Mouse (Mus musculus) granulocyte monocyte progenitor cell, adult 5-6 weeks (primary cell): ENCODE results near the gene Serpina3f. TPM values are rescaled to one million over a fixed set of nuclear protein-coding genes. Genes with fewer than 3 reads are reported as not detected.
A peak's percentile ranks its signal among the peaks of the same experiment; 100 is the strongest.
"Not testable (repeated sequence)": the region's sequence is repeated elsewhere in the genome, so short reads cannot be mapped to it uniquely, and the experiment has no call there.

Experiments
- ATAC-seq: replicated peaks from 2 replicates; pipeline ENCODE4 v1.8.0; 2016; ENCODE audit warnings: mild to moderate bottlenecking, moderate TSS enrichment, inconsistent platforms; ENCODE audit not compliant: poor library complexity, severe bottlenecking
- total RNA-seq, 2 experiments: library from RNA; stranded (forward) in 1 of 2; stranded (reverse) in 1 of 2; fragments of 200-712, 200-1000 nt in 1 of 2; fragments of >200 nt in 1 of 2; fragmentation: Nextera tagmentation in 1 of 2; gene quantifications; 2 replicates each; pipeline ENCODE4 v1.2.3; 2014 to 2017

The Serpina3f gene
- total RNA-seq (2014; fragmentation: Nextera tagmentation) (0.69 TPM in 1 of 2 replicates, not detected in the other), total RNA-seq (2017) (0.62 and 1.6 TPM in 2 replicates)

DNA sequence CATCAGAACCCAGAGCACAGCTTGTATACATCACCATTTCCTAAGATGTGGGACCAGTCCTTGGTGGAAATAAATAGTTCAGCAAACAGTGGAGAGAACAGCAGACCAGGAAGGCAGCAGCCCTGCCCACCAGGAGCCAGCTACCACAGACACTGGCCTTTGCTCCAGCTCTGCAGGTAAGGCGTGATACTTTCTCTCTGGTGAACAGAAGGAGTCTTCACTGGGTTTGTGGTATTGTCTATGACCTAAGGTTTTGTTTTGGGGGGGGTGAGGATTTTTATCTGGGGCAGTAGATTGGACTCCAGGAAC lies at the start of gene Serpina3f:
Serpina3f (plus strand) TSS at position 100 of the 309 bp plus-strand sequence.
- ATAC-seq, result no peak

DNA sequence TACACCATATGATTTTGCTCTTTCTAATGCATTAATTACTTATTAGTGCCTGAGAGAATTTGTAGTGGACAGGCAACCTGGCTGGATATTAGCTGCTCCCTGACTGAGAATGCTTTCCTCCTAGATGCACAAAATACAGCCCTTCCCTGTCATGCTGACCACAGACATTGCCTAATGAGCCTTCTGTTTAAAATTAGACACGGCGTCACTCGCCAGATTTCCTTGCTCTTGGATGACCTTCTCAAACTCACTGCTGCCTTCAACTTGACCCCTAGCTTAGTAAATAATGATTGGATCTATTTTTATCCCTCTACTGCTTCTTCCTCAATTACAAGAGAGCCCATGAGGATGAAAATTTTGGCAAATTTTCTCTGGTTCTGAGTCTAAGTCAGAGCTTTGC lies 39.6 kb upstream of the Serpina3f start:
- peak; percentile 94 for ATAC-seq

GRCm38 (mm10) chr12:104175636-104176035 lies 38.7 kb upstream of the Serpina3f start:
- no peak for ATAC-seq

GRCm38 (mm10) chr12:104178577-104178976 lies 35.8 kb upstream of the Serpina3f start:
- no peak for ATAC-seq

- ATAC-seq, result no peak
Observed at GRCm38 (mm10) chr12:104178987-104179386, 35.4 kb upstream of the Serpina3f start.

DNA sequence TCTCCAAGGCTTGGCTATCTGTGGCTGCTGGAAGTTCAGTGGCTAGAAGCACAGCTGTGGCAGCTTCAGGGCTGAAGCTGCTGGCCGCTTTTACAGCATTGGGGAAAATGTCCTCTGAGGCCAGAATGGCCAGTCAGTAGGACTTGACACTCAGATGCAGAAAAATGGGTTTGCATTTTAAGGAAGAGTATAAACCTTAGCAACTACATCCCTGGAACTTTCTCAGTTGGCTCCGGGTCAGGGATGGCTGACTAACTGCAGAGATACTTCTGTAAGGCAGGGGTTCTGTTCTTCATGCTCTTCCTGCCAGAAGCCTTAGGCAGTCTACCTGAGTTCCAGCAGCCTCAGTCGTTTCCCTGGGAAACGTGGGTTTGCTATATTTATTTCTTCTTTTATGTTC lies 29.3 kb upstream of the Serpina3f start:
- no peak for ATAC-seq

DNA sequence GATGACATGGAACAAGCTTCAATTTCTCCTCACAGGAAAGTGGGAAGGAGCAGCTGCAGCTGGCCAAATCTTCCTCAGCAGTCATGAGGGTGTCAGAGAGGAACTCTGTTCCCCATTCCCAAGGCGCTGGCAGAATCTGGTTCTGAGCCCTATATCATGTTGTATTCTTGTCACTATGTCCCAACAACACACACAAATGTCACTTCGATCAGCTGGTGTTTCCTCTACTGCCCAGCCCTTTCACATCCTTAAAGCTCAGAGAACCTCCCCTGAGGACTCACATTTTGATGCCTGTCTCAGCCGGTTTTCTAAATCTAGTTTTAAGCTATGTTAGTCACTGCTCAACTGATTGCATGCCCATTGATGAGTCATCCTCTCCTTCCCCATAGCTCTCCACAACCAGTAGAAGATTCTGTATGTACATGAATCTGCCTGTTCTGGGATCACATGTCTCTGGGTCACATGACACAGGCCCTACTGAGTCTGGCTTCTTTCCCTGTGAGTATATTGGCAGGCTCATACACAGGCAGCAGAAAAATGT lies 28.2 kb upstream of the Serpina3f start:
- ATAC-seq, result peak; percentile 76

GRCm38 (mm10) chr12:104189246-104189645 lies 25.1 kb upstream of the Serpina3f start:
- no peak for ATAC-seq

DNA sequence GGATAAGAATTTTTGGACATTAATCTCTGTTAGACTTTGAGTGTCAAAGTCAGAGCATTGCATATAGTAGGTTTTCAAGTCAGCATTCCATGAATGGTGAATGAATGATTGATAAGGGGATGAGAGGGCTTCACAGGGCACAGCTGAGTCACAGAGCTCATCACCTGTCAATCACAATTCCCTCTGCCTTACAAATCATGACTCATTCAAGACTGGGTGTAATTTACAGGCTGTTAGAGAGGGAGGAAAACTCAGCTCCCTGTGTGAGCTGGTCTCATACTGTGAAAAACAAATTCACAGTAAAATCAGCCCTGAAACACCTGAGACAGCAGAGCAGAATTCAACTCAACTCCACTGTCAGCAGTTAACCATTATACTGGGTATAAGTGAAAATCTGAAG lies 23.5 kb upstream of the Serpina3f start:
- ATAC-seq, result no peak

DNA sequence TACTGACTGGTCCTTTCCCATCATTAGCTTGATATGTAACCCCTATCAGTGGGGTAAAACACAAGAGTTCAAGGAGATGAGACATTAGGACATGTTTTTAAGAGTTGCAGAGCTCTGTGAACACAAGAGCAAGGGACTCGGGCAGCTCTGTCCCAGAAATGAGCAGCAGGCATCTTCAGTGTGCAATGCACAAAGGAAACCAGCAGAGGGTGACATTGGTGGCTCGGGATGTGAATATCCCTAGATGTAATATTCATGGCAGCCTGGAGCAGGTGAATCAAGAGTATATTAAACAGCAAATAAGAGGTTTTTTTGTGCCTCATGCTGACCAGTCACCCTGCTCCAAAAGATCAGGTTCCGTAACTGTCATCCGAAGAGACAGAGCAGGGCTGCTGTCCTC lies 5.2 kb upstream of the Serpina3f start:
- peak; percentile 57; the same call in 1 of the 2 replicates for ATAC-seq

DNA sequence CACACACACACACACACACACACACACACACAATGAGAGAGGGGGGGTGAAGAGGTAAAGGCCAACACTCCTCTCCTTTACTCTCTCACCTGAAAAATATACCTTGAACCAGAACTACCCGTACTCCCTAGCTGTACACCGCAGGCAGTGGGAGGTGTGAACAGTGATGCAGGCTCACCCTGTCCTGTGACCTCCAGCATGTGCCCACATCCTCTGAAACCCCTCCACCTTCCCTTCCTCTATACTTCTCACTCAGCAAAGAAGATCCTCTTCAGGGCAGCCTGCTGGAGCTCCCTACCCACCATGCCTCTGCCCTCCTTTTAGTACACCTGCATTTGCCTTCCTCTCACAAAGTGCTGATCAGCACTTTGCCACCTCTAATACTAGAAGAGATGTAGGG lies 4.5 kb upstream of the Serpina3f start:
- ATAC-seq, result no peak

- ATAC-seq, result peak; percentile 89
Observed at GRCm38 (mm10) chr12:104213689-104214444, 477 bp upstream of the Serpina3f start.

DNA sequence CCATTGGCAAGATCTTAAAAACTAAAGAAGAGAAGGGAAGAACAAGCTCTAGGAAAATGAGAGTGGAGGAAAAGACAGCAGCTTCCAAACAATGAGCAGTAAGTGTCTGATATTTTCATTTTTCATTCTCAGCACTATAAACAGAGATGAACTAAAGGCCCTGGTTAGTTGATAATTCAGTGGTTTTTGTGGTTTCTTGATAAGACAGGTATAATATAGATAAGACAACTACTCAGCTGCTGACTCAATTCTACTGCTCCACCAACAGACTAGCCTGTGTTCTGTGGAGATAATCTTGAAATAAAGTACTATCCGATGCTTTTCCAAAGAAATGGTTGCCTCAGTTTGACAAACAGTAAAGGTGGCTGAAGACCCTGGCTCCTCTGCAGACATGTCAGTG lies 905 bp downstream of the Serpina3f start:
- no peak for ATAC-seq

GRCm38 (mm10) chr12:104221616-104222015 lies 7.3 kb downstream of the Serpina3f start:
- ATAC-seq, result no peak

- ATAC-seq, result 0 out of 2 replicates have a peak, but pooled peaks have one; percentile 4
Observed at GRCm38 (mm10) chr12:104223690-104224089, 9.3 kb downstream of the Serpina3f start.

GRCm38 (mm10) chr12:104224598-104225300 lies 10.4 kb downstream of the Serpina3f start:
- ATAC-seq, result peak; percentile 91

GRCm38 (mm10) chr12:104230762-104231161 lies 16.4 kb downstream of the Serpina3f start:
- ATAC-seq, result peak; percentile 55; the same call in 1 of the 2 replicates

DNA sequence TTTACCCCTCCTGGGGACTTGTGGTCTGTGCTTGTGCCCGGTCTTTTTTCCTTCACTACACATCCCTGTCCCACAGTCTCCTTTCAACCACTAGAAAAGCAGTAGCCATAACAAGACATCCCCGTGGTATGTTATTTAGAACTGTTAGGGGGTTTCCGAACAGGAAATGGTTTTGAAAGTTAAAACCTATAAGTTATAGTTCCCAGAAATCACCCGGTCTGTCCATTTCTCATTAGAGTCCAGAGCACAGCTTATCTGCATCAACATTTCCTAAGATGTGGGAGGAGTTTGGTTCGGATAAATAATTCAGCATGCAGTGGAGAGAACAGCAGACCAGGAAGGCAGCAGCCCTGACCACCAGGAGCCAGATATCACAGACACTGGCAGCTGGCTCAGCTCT lies 21.6 kb downstream of the Serpina3f start, which contains the start of gene Serpina3g:
Serpina3g (plus strand) TSS at position 331 of the 400 bp plus-strand sequence.
- ATAC-seq, result peak; percentile 69

- ATAC-seq, result not testable (repeated sequence)
Observed at GRCm38 (mm10) chr12:104238048-104238447, 23.7 kb downstream of the Serpina3f start.

DNA sequence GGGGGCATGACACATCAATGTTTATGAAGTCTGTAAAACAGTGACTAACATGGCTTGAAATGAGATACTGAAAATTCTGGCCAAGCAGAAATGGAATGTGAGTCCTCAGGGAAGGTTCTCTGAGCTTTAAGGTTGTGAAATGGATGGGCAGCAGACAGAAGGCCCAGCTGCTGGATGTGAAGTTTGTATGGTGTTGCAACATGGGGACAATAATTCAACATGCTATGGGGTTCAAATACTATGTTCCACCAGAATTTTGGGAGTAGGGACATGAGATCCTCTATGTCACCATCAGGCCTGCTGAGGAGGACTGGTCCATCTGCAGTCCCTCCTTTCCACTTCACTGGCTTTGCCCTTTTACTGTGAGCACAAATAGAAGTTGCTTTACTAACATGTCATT lies 29.0 kb downstream of the Serpina3f start:
- no peak for ATAC-seq

- no peak for ATAC-seq
Observed at GRCm38 (mm10) chr12:104245092-104245491, 30.7 kb downstream of the Serpina3f start.
